Mouse (Mus musculus): ENCODE data around the gene Aox2.

GRCm38 (mm10) chr1:58366737-58367471 is 88.8 kb downstream of the Aox2 start:
- no peak for TF ChIP-seq POLR2A (IDR thresholded peaks at IDR 0.05; ENCODE audit: low read depth, low read length)
- no peak for TF ChIP-seq CTCF (IDR thresholded peaks at IDR 0.05; ENCODE audit: extremely low read depth, insufficient read depth, insufficient read length, insufficient replicate concordance)
